Mouse (Mus musculus) hindlimb bud, embryonic 11.5 days (tissue): ENCODE data around the gene Cnih3.

ENCODE experiments used
- DNase-seq: peaks from one replicate; pipeline ENCODE4 v3.0.0-alpha.2; 2012; ENCODE audit warnings: low read depth, low spot score; ENCODE audit errors: extremely low spot score

Gene Cnih3

GRCm38 (mm10) chr1:181352043-181352366 is 423 bp upstream of the Cnih3 start:
- DNase-seq = no peak

GRCm38 (mm10) chr1:181353200-181354097 is 1.0 kb downstream of the Cnih3 start:
- DNase-seq = no peak

- DNase-seq = no peak
Observed at GRCm38 (mm10) chr1:181355683-181356082, 3.3 kb downstream of the Cnih3 start.

- DNase-seq = no peak
Observed at GRCm38 (mm10) chr1:181357870-181358269, 5.4 kb downstream of the Cnih3 start.

GRCm38 (mm10) chr1:181358526-181358925 is 6.1 kb downstream of the Cnih3 start:
- no peak for DNase-seq

GRCm38 (mm10) chr1:181360732-181361131 is 8.3 kb downstream of the Cnih3 start:
- DNase-seq = no peak

- no peak for DNase-seq
Observed at GRCm38 (mm10) chr1:181364025-181364424, 11.6 kb downstream of the Cnih3 start.

- DNase-seq = no peak
Observed at GRCm38 (mm10) chr1:181365376-181365775, 12.9 kb downstream of the Cnih3 start.

- DNase-seq = no peak
Observed at GRCm38 (mm10) chr1:181368789-181369570, 16.6 kb downstream of the Cnih3 start.

- no peak for DNase-seq
Observed at GRCm38 (mm10) chr1:181370370-181370769, 17.9 kb downstream of the Cnih3 start.

- no peak for DNase-seq
Observed at GRCm38 (mm10) chr1:181371226-181371625, 18.8 kb downstream of the Cnih3 start.

- no peak for DNase-seq
Observed at GRCm38 (mm10) chr1:181372306-181372705, 19.9 kb downstream of the Cnih3 start.

- no peak for DNase-seq
Observed at GRCm38 (mm10) chr1:181374627-181375374, 22.4 kb downstream of the Cnih3 start.

- no peak for DNase-seq
Observed at GRCm38 (mm10) chr1:181376431-181376830, 24.0 kb downstream of the Cnih3 start.

GRCm38 (mm10) chr1:181379664-181380063 is 27.2 kb downstream of the Cnih3 start:
- DNase-seq = peak; percentile 26

GRCm38 (mm10) chr1:181381410-181382010 is 29.1 kb downstream of the Cnih3 start:
- no peak for DNase-seq

- DNase-seq = no peak
Observed at GRCm38 (mm10) chr1:181389264-181389663, 36.8 kb downstream of the Cnih3 start.

- DNase-seq = no peak
Observed at GRCm38 (mm10) chr1:181392489-181392888, 40.1 kb downstream of the Cnih3 start.

GRCm38 (mm10) chr1:181393250-181394149 is 41.1 kb downstream of the Cnih3 start:
- no peak for DNase-seq

GRCm38 (mm10) chr1:181395234-181395828 is 42.9 kb downstream of the Cnih3 start:
- no peak for DNase-seq
